Mouse (Mus musculus): ENCODE measurements around the gene Plxna2.

- TF ChIP-seq POLR2A (IDR thresholded peaks at IDR 0.05; ENCODE audit: control insufficient read depth, extremely low read depth, insufficient read depth, low read length, poor library complexity) (no peak), CTCF (IDR thresholded peaks at IDR 0.05; ENCODE audit: borderline replicate concordance, control insufficient read depth, extremely low read depth, insufficient read depth, low read length, poor library complexity) (no peak)
These were observed 37.5 kb upstream of the Plxna2 start for GRCm38 (mm10) chr1:194580539-194580938.
